Mouse (Mus musculus) CD4-positive, CD25-positive, alpha-beta regulatory T cell, adult 2 months (primary cell): Measurements from ENCODE around the gene Pop7.

Experiments
- DNase-seq: peaks from one replicate; pipeline ENCODE4 v3.0.0-alpha.2; 2012; ENCODE audit warnings: low read depth, low spot score

Pop7 gene

DNA sequence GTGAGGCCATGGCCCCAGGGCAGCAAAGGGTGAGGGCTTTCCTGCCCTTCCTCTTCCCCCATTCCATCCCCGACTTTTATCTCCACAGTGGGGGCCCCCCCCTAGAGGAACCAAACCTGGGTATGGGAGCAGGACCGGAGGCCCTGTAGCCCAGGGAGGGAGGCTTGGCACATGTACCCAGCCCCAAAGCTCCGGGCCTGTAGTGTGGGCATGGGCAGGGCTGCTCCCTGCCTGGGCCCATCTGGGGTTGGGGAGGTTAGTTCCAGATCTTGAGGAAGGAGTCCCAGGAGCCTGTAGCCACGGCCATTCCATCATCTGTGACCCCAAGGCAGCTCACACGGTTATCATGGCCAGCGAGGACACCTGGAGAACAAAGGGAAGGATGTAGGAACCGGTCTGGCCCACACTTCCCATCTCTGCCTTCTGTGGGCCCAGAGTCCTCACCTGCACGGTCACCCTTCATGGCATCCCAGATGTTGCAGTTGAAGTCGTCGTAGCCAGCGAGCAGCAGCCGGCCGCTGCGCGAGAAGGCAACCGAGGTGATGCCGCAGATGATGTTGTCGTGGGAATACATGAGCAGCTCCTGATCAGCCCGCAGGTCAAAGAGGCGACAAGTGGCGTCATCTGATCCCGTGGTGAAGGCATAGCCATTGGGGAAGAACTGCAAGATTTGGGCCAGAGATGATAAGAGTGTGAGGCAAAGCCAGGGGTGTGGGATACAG is 26.1 kb upstream of the Pop7 start:
- DNase-seq, result no peak

DNA sequence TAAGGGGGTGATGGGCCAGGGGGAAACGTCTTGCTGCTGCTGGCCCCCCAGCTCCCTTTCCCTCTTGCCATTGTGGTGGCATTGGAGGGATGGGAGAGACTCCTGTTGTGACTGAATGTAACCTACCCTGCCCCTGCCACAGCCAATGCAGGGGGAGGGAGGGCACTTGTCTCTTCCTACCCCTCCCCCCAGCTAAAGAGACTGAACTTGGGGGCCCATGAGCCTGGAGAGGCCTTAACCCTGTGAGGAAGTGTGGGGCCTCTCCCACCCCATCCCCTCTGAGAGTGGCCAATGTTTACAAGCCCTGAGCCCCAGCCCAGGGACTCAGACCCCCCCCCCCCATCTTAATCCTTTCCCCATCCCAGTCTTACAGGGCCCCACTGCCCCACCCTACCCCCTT is 25.1 kb upstream of the Pop7 start:
- DNase-seq, result no peak

DNA sequence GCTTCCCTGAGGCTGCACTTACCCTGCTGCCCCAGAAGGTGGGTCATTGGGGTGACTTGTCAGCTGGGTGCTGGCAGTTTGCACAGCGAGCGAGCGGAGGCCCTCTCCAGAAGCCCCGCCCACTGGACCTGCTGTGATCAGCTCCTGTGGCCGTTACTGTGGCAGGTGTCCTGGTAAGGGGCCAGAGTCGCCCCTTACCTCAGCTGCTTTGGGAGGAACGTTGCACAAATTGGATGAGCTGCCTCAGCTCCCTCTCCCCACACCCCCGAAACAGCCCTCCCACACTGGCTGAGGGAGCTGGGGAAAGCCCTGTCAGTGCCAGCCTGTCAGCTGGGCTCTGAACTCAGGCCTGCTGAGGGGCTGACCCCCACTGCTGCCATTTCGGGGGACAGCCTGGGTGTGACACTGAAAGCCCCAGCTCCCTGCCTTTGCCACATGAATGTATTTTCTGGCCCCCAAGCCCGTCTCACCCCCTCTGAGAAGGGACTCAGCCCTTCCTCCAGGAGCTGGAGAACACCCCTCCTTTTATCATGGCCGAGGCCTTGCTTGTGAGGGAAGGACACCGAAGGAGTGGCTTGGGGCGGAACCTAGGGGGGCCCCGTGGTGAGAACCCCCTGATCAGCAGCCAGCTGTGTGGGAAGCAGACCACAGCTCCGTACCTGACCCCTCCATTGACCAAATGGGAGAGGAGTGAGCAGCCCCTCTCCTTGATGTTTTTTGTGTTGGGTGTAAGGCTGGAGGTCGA is 24.0 kb upstream of the Pop7 start:
- peak; percentile 55 for DNase-seq

DNA sequence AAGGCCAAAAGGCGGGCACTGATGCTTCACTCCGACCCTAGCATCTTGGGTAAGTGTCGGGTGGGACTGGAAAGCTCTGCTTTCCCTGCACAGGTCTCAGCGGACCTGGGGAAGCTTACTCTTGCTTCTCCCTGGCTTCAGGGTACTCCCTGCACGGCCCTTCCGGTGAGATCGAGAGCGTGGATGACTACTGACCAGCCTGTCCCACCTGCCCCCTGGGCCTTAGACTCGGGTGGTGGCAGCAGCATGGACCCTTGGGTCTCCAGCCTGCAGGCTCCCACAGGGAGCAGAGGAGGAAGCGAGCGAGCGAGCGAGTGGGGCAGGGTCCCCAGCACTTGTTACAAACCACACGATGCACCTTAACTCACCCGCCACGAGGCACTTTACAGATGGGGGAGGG is 23.2 kb upstream of the Pop7 start:
- DNase-seq, result no peak

DNA sequence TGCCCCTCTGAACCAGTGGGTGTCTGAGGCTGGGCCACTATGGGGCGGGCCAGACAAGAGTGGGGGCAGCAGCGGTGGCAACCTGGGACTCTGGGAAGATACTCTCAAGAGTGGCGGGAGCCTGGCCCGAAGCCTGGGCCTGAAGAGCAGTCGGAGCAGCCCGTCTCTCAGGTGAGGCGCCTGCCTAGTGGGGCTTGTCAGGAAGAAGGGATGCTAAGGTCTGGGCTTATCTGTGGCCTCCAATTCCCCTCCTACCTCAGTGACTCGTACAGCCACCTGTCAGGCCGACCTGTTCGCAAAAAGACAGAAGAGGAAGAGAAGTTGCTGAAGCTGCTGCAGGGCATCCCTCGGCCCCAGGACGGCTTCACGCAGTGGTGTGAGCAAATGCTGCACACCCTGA is 22.4 kb upstream of the Pop7 start:
- DNase-seq, result no peak

DNA sequence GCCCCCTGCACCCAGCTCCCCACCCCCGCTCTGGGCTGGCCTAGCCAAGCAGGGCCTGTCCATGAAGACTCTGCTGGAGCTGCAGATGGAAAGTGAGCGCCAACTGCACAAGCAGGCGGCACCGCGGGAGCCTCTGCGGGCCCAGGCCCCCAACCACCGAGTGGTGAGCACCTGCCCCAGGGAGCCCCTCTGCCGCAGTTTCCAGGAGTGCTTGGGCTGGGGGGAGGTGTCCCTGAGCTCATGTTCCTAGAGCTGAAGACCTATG is 21.9 kb upstream of the Pop7 start:
- DNase-seq, result no peak

DNA sequence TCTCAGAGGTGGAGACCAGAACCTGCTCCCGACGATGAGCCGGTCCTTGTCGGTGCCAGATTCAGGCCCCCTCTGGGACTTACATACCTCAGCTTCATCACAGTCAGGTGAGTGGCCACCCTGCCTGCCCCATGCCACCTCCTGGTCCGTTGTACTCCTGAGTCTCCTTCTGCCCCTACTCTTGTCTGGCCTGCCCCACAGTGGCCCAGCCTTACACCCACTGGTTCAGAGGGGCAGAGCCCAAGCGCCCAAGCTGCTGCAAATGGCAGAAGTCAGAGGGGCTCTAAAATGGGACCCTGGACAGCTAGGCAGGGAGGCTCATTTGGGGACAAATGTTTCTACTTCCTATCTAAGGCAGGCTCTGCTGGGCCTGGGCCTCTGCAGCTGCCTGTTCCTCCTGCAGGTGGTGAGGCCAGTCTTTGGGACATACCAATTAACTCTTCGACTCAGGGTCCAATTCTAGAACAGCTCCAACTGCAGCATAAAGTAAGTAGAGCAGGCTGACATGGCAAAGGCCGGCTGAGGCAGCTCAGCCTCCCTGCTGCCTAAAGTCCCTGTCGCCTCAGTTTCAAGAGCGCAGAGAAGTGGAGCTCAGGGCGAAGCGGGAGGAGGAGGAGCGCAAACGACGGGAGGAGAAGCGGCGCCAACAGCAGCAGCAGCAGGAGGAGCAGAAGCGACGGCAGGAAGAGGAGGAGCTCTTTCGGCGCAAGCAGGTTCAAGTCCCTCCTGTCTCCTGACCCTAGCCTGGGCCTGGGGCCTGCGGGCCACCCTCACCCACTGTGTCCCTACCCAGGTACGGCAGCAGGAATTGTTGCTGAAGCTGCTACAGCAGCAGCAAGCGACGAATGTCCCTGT is 21.3 kb upstream of the Pop7 start:
- no peak for DNase-seq

DNA sequence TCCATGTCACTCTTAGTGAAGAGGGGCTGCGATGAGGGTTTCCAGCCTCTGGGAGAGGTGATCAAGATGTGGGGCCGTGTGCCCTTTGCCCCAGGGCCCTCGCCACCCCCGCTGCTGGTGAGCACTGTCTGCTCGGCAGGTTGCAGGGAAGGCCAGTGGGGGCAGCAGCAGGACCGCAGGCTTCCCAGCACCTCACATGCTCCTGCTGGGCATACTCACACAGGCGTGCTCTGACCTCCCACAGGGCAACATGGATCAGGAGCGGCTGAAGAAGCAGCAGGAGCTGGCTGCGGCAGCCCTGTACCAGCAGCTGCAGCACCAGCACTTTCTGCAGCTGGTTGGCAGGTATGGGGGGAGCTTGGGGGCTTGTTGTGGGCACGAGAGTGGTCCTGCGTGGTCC is 20.4 kb upstream of the Pop7 start:
- DNase-seq, result no peak

DNA sequence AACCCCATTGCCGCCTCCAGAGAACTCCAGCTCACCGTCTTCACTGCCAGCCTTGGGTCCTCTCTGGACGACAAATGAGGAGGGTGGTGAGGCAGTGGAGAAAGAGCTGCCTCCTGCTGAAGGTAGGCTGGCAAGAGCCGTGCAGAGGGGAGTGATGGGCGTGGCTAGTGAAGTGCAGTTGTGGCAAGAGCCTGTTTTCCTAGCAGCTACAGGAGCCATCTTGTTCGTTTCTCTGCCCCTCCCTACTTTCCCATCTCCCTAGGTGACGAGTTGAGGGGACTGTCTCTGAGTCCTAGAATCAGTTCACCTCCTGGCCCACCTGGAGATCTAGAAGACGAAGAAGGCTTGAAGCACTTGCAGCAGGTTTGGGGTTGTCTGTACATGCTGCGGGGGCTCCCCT is 19.5 kb upstream of the Pop7 start:
- DNase-seq, result no peak

DNA sequence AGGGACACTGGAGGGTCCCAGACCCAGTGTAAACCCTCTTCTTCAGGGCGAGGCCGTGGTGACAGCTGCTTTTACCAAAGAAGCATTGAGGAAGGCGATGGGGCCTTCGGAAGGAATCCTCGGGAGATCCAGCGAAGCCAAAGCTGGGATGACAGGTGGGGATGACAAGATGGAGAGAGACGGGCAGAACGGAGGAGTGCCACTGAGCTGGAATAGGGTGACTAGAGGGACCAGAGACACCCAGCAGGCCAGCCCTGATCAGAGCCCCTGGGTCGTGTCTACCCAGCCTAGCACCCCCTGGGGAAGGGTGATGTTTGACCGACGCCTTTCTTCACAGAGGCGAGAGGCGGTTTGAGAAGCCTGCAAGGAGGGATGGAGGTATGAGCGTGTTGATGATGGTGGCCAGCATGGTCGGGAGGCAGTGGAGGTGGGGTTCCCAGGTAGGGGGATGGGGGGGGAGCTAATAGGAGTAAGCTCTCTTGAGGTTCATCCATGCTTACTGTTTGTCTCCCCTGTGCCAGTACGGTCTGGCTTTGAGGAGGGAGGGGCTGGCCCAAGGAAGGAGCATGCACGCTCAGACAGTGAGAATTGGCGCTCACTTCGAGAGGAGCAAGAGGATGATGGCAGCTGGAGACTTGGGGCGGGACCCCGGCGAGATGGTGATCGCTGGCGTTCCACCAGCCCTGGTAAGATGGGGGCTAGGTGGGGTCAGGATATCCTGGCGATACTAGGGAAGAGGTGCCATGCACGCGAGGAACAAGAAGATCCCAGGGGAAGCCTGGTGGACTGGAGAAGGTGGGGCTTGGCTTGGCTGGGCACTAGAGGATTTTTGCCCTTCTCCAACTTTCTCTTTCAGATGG is 17.6 kb upstream of the Pop7 start:
- DNase-seq, result no peak

DNA sequence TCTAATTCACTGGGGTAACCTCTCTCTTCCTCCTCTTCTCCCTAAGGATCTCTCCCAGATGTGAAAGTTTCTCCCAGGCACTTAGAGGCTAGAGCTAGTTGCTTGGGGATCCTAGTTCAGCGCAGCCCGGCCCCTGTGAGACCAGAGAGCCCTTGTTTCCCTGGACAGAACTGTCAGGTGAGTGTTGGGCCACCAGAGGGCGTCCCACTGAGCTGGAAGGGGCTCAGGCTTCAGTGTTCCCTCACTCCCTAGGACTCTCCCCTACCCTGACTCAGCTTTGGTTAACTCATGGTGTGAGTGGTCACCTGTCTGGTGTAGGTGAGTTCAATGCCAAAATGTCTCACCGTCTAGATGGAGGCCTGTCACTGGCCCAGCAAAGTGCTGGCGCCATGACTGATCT is 16.1 kb upstream of the Pop7 start, which contains the start of gene Gigyf1:
Gene Gigyf1, plus strand, starts transcription at position 113 of the 400 bp plus-strand sequence.
- DNase-seq, result peak; percentile 55

DNA sequence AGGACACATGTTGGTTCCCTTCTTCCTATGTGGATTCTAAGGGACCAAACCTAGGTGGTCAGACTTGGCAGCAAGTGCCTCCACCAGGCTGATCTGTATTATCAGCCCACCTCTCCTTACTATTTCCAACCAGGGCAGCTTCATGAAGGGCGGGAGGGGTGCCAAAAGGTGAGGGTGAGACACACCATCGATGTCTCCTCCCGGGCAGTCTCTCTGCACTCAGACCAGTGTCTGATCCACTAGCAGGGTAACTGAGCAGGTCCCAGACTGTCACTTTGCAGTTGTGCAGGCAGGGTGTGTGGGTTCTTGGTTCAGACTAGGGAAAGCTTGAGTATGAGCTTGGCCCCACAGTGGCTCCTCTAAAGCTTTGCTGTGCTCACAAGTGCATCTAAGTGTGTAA is 12.5 kb upstream of the Pop7 start:
- no peak for DNase-seq

DNA sequence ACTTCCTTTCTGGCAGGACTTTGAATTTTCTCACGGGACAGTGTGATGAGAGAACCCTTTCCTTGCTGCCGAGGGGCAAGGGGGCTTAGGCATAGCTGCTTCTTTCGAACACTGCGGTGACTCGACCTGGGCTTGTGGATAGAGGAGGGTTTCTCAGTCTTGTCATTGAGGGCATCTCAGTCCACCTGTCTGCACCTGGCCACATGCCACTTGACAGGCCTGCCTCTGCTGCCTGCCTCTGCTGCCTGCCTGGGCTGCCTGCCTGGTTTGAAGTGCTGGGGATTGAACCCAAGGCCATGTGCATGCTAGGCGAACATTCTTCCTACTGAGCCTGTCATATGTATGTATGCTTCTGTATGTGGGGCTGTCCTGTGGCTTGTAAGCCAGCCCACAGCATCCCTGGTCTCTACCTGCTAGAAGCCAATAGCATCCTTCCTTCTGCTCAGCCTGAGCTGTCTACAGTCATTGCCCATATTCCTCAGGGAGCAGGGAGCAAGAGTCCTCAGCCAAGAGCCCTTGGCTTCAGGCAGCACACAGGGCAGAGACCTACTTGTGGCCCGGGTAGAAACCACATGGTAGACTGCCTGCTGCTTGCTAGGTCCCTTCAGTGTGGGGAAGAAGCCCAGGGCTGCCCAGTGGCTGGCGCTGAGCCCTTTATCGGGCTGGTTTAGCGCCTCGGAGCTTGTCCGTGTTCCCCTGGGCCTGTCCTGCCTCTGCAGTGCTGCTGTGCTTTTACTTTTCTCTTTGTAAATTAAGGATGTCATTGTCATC is 11.8 kb upstream of the Pop7 start:
- DNase-seq, result no peak

DNA sequence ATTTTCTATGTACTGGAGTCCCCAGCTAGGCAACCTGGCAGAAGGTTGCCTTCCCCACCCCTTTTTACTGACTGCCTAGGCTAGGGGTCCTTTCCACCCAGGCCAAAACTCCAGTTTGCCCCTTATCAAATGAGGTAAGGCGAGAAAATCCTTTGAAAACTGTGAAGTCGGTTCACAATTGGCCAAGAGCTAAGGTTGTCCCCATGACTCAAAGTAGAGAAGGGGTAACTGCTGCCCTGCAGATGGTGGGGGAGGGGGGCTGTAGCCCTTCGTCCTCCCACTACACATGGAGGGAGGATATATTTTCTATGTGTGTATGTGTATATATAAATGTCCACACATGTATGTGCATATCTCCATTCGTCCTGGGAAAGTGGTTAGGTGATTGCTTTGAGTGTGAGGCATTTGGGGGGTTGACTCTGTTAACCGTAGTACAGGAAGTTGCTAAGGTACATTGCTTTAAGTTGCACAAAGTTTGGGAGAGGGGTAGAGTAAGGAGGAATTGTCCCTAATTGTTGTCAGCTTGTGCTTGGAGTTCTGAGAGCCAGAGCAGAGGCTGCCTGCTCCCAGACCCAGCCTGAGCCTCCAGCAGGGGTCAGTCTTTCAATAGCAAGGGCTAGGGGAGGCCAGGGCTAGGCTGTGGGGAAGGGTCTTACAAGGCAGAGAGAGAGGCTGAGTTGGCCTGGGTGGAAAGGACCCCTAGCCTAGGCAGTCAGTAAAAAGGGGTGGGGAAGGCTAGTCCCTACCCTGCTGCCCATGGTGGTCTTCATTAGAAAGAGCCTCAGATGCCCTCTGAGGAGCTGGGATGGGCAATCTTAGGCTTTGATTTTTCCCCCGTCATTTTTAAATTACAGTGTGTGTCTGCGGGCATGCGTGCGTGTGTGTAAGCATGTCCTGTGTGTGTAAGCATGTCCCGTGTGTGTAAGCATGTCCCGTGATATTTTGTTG is 10.8 kb upstream of the Pop7 start:
- DNase-seq, result peak; percentile 48

DNA sequence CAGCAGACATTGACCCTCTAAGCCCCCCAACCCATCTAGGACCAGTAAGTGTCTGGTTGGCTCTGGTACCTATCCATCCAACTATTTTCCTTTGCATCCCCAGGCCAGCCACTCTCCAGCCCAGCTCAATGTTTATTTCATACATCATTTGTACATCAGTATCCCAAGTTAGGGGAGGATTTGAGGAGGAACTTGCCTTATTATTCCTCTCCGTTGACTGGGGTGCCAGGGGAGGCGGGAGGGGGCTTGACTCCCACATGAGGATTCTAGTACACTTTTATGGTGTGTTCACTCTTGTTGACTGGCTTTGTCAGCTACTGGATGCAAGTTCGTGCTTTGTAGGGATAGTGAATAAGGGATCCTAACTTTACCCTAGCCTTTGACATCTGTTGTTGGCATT is 9.4 kb upstream of the Pop7 start:
- DNase-seq, result no peak

DNA sequence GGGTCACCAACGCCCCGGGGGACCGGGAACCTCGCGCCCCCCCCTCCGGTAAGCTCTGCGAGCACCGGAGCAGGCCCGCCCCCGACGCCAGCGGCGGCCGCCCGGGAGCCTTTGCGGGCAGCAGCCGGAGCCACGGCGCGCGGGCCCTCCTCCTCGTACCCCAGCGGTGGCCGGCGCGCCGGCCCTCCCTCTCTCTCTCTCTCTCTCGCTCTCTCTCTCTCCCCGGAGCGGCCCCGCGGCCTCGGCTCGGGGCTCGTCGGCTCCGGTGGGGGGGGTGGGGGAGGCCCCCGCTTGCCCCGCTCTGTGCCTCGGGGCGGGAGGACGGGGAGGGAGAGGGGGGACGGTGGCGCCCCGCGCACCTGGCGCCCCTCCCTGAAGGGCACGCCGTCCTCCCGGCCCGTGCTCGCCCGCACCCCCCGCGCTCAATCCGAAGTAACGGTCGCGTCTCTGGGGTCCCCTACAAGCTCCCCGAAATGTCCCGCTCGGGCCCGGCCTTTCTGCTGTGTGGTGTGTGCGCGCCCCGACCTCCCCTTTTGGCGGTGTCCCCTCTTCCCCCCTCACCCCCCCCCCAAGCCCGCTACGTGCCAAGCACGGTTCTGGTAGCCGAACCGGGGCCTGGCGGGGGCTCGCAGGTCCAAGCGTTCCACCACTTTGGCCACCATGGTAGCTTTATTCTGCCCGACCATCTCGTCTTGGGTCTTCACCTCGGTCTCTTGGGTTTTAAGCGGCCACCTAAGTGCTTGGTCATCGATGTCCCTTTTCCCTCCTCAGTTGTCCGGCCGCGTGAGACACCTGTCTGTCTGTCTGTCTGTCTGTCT is 8.5 kb upstream of the Pop7 start:
- DNase-seq, result peak; percentile 51

DNA sequence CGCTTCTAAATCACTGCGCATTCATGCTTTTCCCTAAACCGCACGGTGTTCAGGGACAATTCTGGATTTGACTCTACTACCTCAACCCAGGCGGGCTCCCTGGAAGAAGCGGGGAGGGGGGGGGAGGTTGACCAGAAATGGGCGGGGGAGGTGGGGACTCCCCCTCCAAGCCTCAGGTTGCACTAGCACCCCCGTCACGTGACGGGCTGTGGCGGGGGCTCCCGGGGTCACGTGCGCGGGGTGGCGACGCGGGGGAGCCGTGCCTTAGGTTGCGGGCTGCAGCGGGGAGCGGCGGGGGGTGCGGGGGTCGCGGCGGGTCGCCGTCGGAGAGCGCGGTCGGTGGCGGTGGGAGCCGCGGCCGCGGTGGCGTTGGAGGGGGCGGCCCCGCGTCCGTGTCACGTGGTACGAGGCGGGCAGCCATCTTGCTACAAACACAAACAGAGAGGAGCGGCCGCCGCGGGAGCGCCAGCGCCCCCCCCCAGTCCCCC is 7.7 kb upstream of the Pop7 start:
- DNase-seq, result peak; percentile 85

DNA sequence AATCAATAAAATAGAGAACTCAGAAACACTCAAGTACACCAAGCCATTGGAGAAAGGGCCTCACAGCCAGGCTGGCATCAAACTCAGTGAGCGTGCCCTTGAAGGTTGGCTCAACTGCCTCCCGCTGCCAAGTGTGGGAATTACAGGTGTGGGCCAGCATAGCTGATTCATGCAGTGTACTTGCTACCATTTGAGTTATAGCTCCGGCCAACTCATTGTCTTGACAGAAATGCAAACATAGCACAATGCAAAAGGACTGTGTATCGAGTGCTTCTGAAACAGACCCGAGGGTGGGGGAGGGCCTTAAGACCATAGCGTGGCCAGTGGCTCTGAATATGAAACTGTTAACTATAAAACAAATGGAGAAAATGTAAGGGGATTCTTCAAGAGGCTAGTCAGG is 1.7 kb upstream of the Pop7 start:
- peak; percentile 44 for DNase-seq

DNA sequence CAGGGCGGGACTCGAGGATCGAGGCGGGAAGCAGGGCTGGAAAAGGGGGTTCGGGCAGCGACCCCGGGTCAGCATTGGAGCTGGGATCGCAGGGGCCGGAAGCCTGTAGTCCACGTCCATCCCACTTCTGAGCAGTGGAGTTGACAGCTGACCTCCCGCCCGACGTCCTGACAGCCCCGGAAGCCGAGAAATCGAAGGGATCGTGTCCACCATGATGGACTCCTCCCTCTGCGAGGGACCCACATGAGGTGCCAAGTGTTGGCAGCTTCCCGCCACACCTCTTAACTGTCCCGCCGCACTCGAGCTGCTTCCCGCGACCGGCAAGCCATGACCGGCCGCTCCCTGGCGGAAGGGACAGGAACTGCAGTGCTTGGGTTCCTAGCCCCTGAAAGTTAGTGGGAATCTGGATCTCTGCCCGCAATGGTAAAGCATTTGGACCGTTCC is 371 bp upstream of the Pop7 start:
- peak; percentile 85 for DNase-seq
